Mouse (Mus musculus): ENCODE data around the gene Galnt2.

GRCm38 (mm10) chr8:124289481-124290050 is 58.4 kb downstream of the Galnt2 start:
- no peak for TF ChIP-seq CTCF (IDR thresholded peaks at IDR 0.05; ENCODE audit: low read depth)
- TF ChIP-seq EP300 (IDR thresholded peaks at IDR 0.05; ENCODE audit: low read depth): no peak

Data from liver, postnatal 0 days (tissue).